Mouse (Mus musculus) limb, embryonic 11.5 days (tissue): ENCODE data around the gene Ttll4. TPM values are rescaled to one million over a fixed set of nuclear protein-coding genes. Genes with fewer than 3 reads are reported as not detected.

Experiments
- ATAC-seq: fragments of 200-750 bp; cut with Nextera tagmentation; 2 replicates; pipeline ENCODE4 v1.8.0; 2017; ENCODE audit warnings: low read depth; ENCODE audit not compliant: insufficient number of reproducible peaks, low FRiP score, low TSS enrichment
- DNase-seq: peaks from one replicate; pipeline ENCODE4 v3.0.0-alpha.2; 2015; ENCODE audit warnings: low spot score
- H3K27ac ChIP-seq: fragments of 300-500 bp; sonication (generic); replicated peaks from 2 replicates; pipeline ENCODE4 v1.5.1; 2014; ENCODE audit warnings: low read depth, mild to moderate bottlenecking, low read length
- H3K27me3 ChIP-seq: fragments of 300-500 bp; sonication (generic); 2 replicates; pipeline ENCODE4 v1.6.1; 2014; ENCODE audit warnings: mild to moderate bottlenecking, low read length, mixed read lengths; ENCODE audit not compliant: control insufficient read depth, insufficient read depth
- H3K36me3 ChIP-seq: fragments of 300-500 bp; sonication (generic); 2 replicates; pipeline ENCODE4 v1.6.1; 2014; ENCODE audit warnings: mild to moderate bottlenecking, low read length, moderate library complexity, mixed read lengths; ENCODE audit not compliant: control insufficient read depth, insufficient read depth
- H3K4me1 ChIP-seq: fragments of 300-500 bp; sonication (generic); 2 replicates; pipeline ENCODE4 v1.6.1; 2014; ENCODE audit warnings: low read length, mixed read lengths; ENCODE audit not compliant: control insufficient read depth, insufficient read depth
- H3K4me2 ChIP-seq: fragments of 300-500 bp; sonication (generic); 2 replicates; pipeline ENCODE4 v1.6.1; 2014; ENCODE audit warnings: low read depth, mild to moderate bottlenecking, moderate library complexity; ENCODE audit not compliant: severe bottlenecking
- H3K4me3 ChIP-seq: fragments of 300-500 bp; sonication (generic); 2 replicates; pipeline ENCODE4 v1.5.1; 2014; ENCODE audit warnings: low read depth, low read length
- H3K9ac ChIP-seq: fragments of 300-500 bp; sonication (generic); 2 replicates; pipeline ENCODE4 v1.6.1; 2014; ENCODE audit warnings: mild to moderate bottlenecking, low read length
- H3K9me3 ChIP-seq: fragments of 300-500 bp; sonication (generic); 2 replicates; pipeline ENCODE4 v1.6.1; 2016; ENCODE audit warnings: low read length; ENCODE audit not compliant: control insufficient read depth
- WGBS: fragments of 180-500 bp; shearing (Covaris S2); extraction: QIAGEN DNeasy Blood & Tissue Kit; methylation state at CpG from one replicate; pipeline ENCODE4 v1.1.7; 2014; 5-methylcytosine and 5-hydroxymethylcytosine counted together
- polyA plus RNA-seq: library from polyadenylated mRNA; unstranded; fragments of >200 nt; fragmentation: Nextera tagmentation; extraction: Ambion mirVana; gene quantifications from 2 replicates; pipeline ENCODE4 v1.2.1, GENCODE M21; 2014

Gene Ttll4
- polyA plus RNA-seq, 1 experiment from 2014 or later = 42.4 TPM

DNA sequence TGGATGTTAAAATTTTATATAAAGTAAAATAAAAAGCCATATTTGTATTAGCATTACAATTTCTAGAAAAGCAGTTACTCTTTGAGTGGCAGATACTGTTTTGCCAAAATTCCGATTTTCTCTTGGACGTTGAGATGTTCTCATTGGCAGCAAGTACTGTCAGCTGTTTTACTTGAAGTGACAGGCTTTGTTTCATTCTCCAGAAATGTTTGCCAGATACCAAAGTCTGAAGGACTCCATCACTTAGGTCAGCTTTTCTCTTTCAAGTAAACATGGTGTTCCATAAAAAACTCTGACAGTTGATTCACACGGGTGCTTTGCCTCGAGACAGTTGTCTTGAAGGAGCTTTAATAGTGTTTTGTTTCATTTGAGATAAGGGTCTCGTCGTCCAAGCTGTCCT lies 3.6 kb downstream of the Ttll4 start:
- ATAC-seq = no peak
- Histone ChIP-seq H3K27ac (no peak overlapping the region), H3K9ac (no peak overlapping the region), H3K4me1 (no peaks in the 10 kb centered on the region), H3K9me3 (no peaks in the 10 kb centered on the region), H3K36me3 (no peaks in the 10 kb centered on the region), H3K27me3 (no peaks in the 10 kb centered on the region), H3K4me2 (no peak overlapping the region), H3K4me3 (no peak overlapping the region)
- 74% methylated on average over 6 of the region's 6 CpGs for WGBS
- DNase-seq = no peak

DNA sequence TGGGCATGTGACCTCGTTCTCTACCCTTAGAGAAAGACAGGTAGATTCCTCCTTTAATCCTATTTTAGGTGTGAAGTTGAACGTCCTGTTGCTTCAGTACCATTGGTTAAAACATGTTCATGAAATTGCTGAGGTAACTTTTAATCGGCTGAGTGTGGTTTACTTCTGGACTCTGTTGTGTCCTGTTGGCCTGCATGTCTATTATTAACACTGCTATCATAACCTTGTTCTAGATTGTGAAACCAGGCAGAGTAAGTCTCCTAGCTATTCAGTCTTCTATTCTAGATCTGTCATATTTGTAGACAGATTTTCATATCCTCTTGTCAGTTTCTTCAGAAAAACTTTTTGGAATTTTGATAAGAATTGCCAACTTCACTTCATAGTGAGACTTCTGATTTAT lies 6.8 kb downstream of the Ttll4 start:
- Histone ChIP-seq H3K4me1 (no peaks in the 10 kb centered on the region), H3K9me3 (no peaks in the 10 kb centered on the region), H3K4me3 (no peak overlapping the region), H3K27ac (no peak overlapping the region), H3K4me2 (no peak overlapping the region), H3K27me3 (no peaks in the 10 kb centered on the region), H3K9ac (no peak overlapping the region), H3K36me3 (0 out of 2 replicates have a peak, but pooled peaks cover 3% of the 10 kb centered on the region)
- 93% methylated on average over 3 of the region's 3 CpGs for WGBS
- no peak for DNase-seq
- no peak for ATAC-seq

DNA sequence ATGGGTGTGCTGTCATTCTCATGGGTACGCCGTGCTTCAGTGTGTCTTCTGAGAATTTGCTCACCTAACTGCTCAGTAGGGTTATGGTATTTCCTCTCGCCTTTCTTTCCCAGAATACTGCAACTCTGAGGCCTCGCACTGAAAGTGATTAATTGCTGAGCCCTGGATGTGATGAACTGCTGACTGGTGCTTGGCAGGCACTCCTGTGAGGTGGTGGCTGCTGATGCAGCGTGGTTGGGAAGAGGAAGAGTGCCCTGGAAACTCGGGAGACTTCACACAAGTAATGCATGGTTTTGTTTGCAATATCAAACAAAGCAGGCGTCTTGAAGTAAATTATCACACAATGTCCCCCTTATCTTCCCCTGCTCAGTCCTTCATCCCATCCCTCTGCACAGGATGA lies 11.2 kb downstream of the Ttll4 start:
- Histone ChIP-seq H3K27ac (no peak overlapping the region), H3K27me3 (no peaks in the 10 kb centered on the region), H3K9me3 (no peaks in the 10 kb centered on the region), H3K4me1 (no peaks in the 10 kb centered on the region), H3K4me3 (no peak overlapping the region), H3K4me2 (no peak overlapping the region), H3K36me3 (0 out of 2 replicates have a peak, but pooled peaks cover 3% of the 10 kb centered on the region), H3K9ac (no peak overlapping the region)
- ATAC-seq = no peak
- WGBS = 86% methylated on average over 7 of the region's 7 CpGs
- no peak for DNase-seq

DNA sequence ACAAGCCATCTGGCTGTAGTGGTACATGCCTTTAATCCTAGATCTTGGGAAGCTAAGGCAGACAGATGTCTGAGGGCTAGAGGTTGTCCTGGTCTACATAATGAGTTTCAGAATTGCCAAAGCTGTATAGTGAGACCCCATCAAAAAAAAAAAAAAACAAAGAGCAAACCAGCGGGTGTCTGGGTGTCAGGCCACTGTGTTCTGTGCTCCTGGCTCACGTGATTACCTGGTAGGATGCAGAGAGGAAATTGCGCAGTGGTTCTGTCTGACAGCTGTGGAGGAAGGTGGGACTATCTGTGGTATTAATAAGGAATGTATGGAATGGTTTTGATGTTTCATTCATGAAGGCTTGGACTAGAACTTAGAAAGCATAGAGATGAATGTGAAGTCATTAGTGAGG lies 15.3 kb downstream of the Ttll4 start:
- ATAC-seq = no peak
- WGBS = 90% methylated on average over 3 of the region's 3 CpGs
- H3K27ac ChIP-seq = no peak overlapping the region
- H3K27me3 ChIP-seq = no peaks in the 10 kb centered on the region
- H3K9ac ChIP-seq = no peak overlapping the region
- H3K36me3 ChIP-seq = peaks cover 27% of the 10 kb centered on the region
- no peak overlapping the region for H3K4me3 ChIP-seq
- no peaks in the 10 kb centered on the region for H3K4me1 ChIP-seq
- no peak overlapping the region for H3K4me2 ChIP-seq
- H3K9me3 ChIP-seq = no peaks in the 10 kb centered on the region
- DNase-seq = no peak

DNA sequence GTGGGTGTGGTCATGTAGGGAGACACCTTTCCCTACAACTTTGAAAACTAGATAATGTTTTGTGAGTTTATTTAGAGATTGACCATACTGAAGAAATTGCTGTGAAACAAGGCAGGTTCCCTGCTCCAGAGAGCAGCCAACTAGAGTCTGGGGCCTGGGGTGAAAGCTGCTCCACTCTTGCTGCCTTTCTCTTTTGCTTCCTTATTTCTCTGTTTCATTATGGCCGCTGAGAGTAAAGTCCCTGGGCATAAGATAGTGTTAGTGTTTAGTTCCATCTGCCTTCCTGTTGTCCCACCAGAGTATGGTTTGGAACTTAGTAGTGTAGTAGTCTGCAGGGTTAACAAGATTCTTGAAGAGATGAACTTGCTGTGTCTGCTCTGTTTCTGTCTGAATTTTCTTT lies 16.3 kb downstream of the Ttll4 start:
- DNase-seq (no peak), ATAC-seq (no peak)
- no peak overlapping the region for H3K4me2 ChIP-seq
- H3K4me1 ChIP-seq = no peaks in the 10 kb centered on the region
- H3K27ac ChIP-seq = no peak overlapping the region
- peaks cover 24% of the 10 kb centered on the region for H3K36me3 ChIP-seq
- 88% methylated on average over 1 of the region's 1 CpGs for WGBS
- no peaks in the 10 kb centered on the region for H3K9me3 ChIP-seq
- no peak overlapping the region for H3K9ac ChIP-seq
- no peak overlapping the region for H3K4me3 ChIP-seq
- no peaks in the 10 kb centered on the region for H3K27me3 ChIP-seq

DNA sequence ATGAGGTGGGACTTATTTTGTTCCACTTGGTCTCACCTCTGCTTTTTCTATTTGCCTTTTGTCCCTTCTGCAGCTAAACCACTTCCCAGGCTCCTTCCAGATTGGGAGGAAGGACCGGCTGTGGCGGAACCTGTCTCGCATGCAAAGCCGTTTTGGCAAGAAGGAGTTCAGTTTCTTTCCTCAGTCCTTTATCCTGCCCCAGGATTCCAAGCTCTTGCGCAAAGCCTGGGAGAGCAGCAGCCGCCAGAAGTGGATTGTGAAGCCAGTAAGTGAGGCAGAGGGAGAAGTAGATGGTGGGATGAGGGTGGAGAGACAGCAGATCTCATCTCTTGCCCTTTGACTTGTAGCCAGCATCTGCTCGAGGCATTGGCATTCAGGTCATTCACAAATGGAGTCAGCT lies 25.6 kb downstream of the Ttll4 start:
- H3K27me3 ChIP-seq = no peaks in the 10 kb centered on the region
- H3K36me3 ChIP-seq = peaks cover 37% of the 10 kb centered on the region
- 91% methylated on average over 7 of the region's 7 CpGs for WGBS
- no peak overlapping the region for H3K27ac ChIP-seq
- no peak overlapping the region for H3K4me3 ChIP-seq
- ATAC-seq (no peak), DNase-seq (no peak)
- H3K9me3 ChIP-seq = no peaks in the 10 kb centered on the region
- no peak overlapping the region for H3K4me2 ChIP-seq
- no peak overlapping the region for H3K9ac ChIP-seq
- no peaks in the 10 kb centered on the region for H3K4me1 ChIP-seq

DNA sequence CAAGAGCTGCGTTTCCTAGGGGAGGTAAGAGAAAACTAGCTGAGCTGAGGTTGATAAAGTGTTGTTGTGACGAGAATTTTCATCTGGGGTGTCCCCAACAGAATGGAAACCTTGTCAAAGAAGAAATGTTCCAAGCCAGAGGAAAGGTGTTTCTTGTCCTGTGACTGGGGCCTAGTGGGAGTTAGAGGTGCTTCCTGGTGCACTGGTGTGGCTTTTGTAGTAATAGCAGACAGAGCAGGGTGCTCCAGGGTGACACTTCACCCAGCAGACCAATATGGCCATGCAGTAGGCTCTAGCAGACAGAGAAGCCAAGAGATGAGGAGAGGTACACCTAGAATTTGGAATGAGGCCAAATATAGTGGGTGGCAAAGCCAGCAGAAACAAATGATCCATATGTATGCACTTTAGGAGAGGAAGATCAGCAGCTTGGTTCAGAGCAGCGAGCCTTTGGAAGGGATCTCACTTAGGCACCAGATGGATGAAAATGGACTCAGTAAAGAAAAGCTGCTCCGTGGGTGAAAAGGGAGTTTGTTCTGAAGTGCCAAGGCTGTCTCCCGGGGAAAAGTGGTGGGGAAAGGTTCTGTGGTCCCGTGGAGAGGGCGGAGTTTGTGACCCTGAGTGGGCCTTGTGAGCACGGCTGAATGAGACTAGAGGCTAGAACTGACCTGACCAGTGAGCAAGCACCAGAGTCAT lies 32.5 kb downstream of the Ttll4 start:
- no peak for ATAC-seq
- Histone ChIP-seq H3K27me3 (no peaks in the 10 kb centered on the region), H3K4me3 (no peak overlapping the region), H3K9me3 (no peaks in the 10 kb centered on the region), H3K36me3 (peaks cover 29% of the 10 kb centered on the region; the same call in 1 of the 2 replicates), H3K4me1 (no peaks in the 10 kb centered on the region), H3K4me2 (no peak overlapping the region), H3K9ac (no peak overlapping the region), H3K27ac (no peak overlapping the region)
- 94% methylated on average over 8 of the region's 8 CpGs for WGBS
- DNase-seq = no peak

DNA sequence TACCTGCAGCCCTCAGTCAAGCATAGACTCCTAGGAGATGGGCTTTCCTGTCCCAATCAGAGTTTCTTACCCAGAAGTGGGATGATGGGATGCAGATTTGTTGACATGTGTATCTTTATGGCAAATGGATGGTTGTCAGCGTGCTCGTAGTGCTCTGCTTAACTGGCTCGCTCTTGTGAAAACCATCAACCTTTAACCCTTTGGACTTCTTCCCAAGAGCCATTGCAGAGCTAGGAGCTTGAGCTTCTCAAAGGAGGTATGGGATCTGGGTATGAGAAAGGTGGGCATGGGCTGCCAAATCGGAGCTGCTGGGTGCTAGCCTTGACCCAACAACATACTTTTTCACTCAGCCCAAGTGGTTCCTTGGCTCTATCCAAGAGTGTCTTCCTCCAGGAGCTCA lies 34.3 kb downstream of the Ttll4 start:
- no peaks in the 10 kb centered on the region for H3K9me3 ChIP-seq
- no peak for ATAC-seq
- no peak overlapping the region for H3K9ac ChIP-seq
- no peak overlapping the region for H3K4me2 ChIP-seq
- 92% methylated on average over 4 of the region's 4 CpGs for WGBS
- H3K27me3 ChIP-seq = no peaks in the 10 kb centered on the region
- H3K4me3 ChIP-seq = no peak overlapping the region
- DNase-seq = no peak
- H3K27ac ChIP-seq = no peak overlapping the region
- no peaks in the 10 kb centered on the region for H3K4me1 ChIP-seq
- peaks cover 19% of the 10 kb centered on the region; the same call in 1 of the 2 replicates for H3K36me3 ChIP-seq

DNA sequence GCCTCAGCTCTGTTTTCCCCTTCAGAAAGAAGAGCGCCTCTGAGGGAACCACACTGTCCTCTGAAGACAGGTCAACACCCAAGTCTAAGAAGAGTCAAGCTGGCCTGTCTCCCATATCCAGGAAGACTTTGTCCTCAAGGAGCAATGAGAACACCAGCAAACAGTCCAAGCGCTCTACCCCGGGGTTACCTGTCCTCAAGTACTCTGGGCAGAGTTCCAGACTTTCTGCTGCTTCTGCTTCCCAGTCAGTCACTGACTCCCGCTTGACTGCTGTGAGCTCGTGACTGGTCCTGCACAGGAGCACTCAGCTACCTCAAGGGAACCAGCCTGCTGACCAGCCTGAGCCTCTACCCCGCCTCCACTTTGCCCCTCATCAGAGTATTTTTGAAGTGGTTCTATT lies 35.9 kb downstream of the Ttll4 start:
- no peak overlapping the region for H3K27ac ChIP-seq
- ATAC-seq (no peak), DNase-seq (no peak)
- no peak overlapping the region for H3K4me3 ChIP-seq
- H3K9me3 ChIP-seq = no peaks in the 10 kb centered on the region
- H3K4me1 ChIP-seq = no peaks in the 10 kb centered on the region
- WGBS = 95% methylated on average over 6 of the region's 6 CpGs
- no peaks in the 10 kb centered on the region for H3K27me3 ChIP-seq
- H3K4me2 ChIP-seq = no peak overlapping the region
- H3K9ac ChIP-seq = no peak overlapping the region
- H3K36me3 ChIP-seq = peaks cover 14% of the 10 kb centered on the region; the same call in 1 of the 2 replicates
